Mouse (Mus musculus) limb, embryonic 10.5 days (tissue): Measurements from ENCODE around the gene Rps17. TPM values are rescaled to one million over a fixed set of nuclear protein-coding genes. Genes with fewer than 3 reads are reported as not detected.

ENCODE experiments used
- DNase-seq: peaks from one replicate; pipeline ENCODE4 v3.0.0-alpha.2; 2017; ENCODE audit warnings: low spot score
- H3K27ac ChIP-seq: fragments of 300-500 bp; sonication (generic); 2 replicates; pipeline ENCODE4 v1.5.1; 2016; ENCODE audit warnings: mild to moderate bottlenecking
- H3K27me3 ChIP-seq: fragments of 300-500 bp; sonication (generic); 2 replicates; pipeline ENCODE4 v1.6.1; 2016; ENCODE audit warnings: low read depth, mild to moderate bottlenecking; ENCODE audit not compliant: poor library complexity, severe bottlenecking
- H3K36me3 ChIP-seq: fragments of 300-500 bp; sonication (generic); 2 replicates; pipeline ENCODE4 v1.6.1; 2016; ENCODE audit warnings: mild to moderate bottlenecking, moderate library complexity
- H3K4me1 ChIP-seq: fragments of 300-500 bp; sonication (generic); 2 replicates; pipeline ENCODE4 v1.6.1; 2016
- H3K4me3 ChIP-seq: fragments of 300-500 bp; sonication (generic); 2 replicates; pipeline ENCODE4 v1.5.1; 2016; ENCODE audit warnings: mild to moderate bottlenecking, moderate library complexity
- H3K9me3 ChIP-seq: fragments of 300-500 bp; sonication (generic); replicated peaks from 2 replicates; pipeline ENCODE4 v1.6.1; 2016; ENCODE audit warnings: mild to moderate bottlenecking
- WGBS: fragments of 180-500 bp; shearing (Covaris S2); methylation state at CpG from one replicate; pipeline ENCODE4 v1.1.7; 2016; 5-methylcytosine and 5-hydroxymethylcytosine counted together
- polyA plus RNA-seq: library from polyadenylated mRNA; unstranded; fragments of >200 nt; fragmentation: Nextera tagmentation; extraction: Ambion mirVana; gene quantifications from 2 replicates; pipeline ENCODE4 v1.2.1, GENCODE M21; 2016

Gene Rps17
- polyA plus RNA-seq, 1 experiment from 2014 or later, result 1,200 TPM

- peak overlapping the region; percentile 97 for H3K27ac ChIP-seq
- no peaks in the 10 kb centered on the region for H3K27me3 ChIP-seq
- DNase-seq, result no peak
- H3K4me3 ChIP-seq, result peak overlapping the region; percentile 95
- no peaks in the 10 kb centered on the region for H3K9me3 ChIP-seq
- WGBS, result 16% methylated on average over 10 of the region's 10 CpGs
- H3K36me3 ChIP-seq, result peaks cover 57% of the 10 kb centered on the region
- H3K4me1 ChIP-seq, result peaks cover 18% of the 10 kb centered on the region
Measured at GRCm38 (mm10) chr7:81343831-81344230, 1.2 kb downstream of the Rps17 start.

- H3K36me3 ChIP-seq, result peaks cover 62% of the 10 kb centered on the region
- H3K4me1 ChIP-seq, result peaks cover 18% of the 10 kb centered on the region
- peak overlapping the region; percentile 95 for H3K4me3 ChIP-seq
- no peak for DNase-seq
- WGBS, result 39% methylated on average over 8 of the region's 8 CpGs
- H3K27me3 ChIP-seq, result no peaks in the 10 kb centered on the region
- no peaks in the 10 kb centered on the region for H3K9me3 ChIP-seq
- H3K27ac ChIP-seq, result peak overlapping the region; percentile 97; the same call in 1 of the 2 replicates
Measured at GRCm38 (mm10) chr7:81343316-81343715, 1.7 kb downstream of the Rps17 start.

GRCm38 (mm10) chr7:81342356-81343094 lies 2.5 kb downstream of the Rps17 start:
- Histone ChIP-seq H3K9me3 (no peaks in the 10 kb centered on the region), H3K4me3 (peak overlapping the region; percentile 95), H3K27ac (no peak overlapping the region), H3K27me3 (no peaks in the 10 kb centered on the region), H3K36me3 (peaks cover 70% of the 10 kb centered on the region), H3K4me1 (peaks cover 18% of the 10 kb centered on the region)
- DNase-seq, result no peak
- WGBS, result 85% methylated on average over 8 of the region's 8 CpGs

GRCm38 (mm10) chr7:81341563-81341962 lies 3.5 kb downstream of the Rps17 start:
- Histone ChIP-seq H3K27me3 (no peaks in the 10 kb centered on the region), H3K4me1 (peaks cover 18% of the 10 kb centered on the region), H3K9me3 (no peaks in the 10 kb centered on the region), H3K27ac (no peak overlapping the region), H3K36me3 (peaks cover 78% of the 10 kb centered on the region), H3K4me3 (no peak overlapping the region)
- no peak for DNase-seq
- 75% methylated on average over 3 of the region's 3 CpGs for WGBS

- 85% methylated on average over 4 of the region's 4 CpGs for WGBS
- peak; percentile 79 for DNase-seq
- peaks cover 94% of the 10 kb centered on the region for H3K36me3 ChIP-seq
Measured at GRCm38 (mm10) chr7:81339783-81340182, 5.3 kb downstream of the Rps17 start.

GRCm38 (mm10) chr7:81338522-81338873 lies 6.6 kb downstream of the Rps17 start:
- 88% methylated on average over 3 of the region's 3 CpGs for WGBS
- Histone ChIP-seq H3K27ac (no peak overlapping the region), H3K4me1 (peaks cover 13% of the 10 kb centered on the region), H3K36me3 (peaks cover 87% of the 10 kb centered on the region), H3K27me3 (no peaks in the 10 kb centered on the region), H3K4me3 (no peak overlapping the region), H3K9me3 (no peaks in the 10 kb centered on the region)
- no peak for DNase-seq

More at GRCm38 (mm10) chr7:81339783-81340182, 5.3 kb downstream of the Rps17 start:
- H3K4me3 ChIP-seq, result no peak overlapping the region
- H3K27me3 ChIP-seq, result no peaks in the 10 kb centered on the region
- H3K27ac ChIP-seq, result no peak overlapping the region
- no peaks in the 10 kb centered on the region for H3K9me3 ChIP-seq
- H3K4me1 ChIP-seq, result peaks cover 18% of the 10 kb centered on the region

- Histone ChIP-seq H3K36me3 (peaks cover 87% of the 10 kb centered on the region), H3K9me3 (no peaks in the 10 kb centered on the region), H3K27ac (no peak overlapping the region), H3K4me3 (no peak overlapping the region), H3K4me1 (peaks cover 7% of the 10 kb centered on the region), H3K27me3 (no peaks in the 10 kb centered on the region)
- DNase-seq, result no peak
- 96% methylated on average over 21 of the region's 21 CpGs for WGBS
Measured at GRCm38 (mm10) chr7:81337785-81338521, 7.1 kb downstream of the Rps17 start.

GRCm38 (mm10) chr7:81336432-81336786 lies 8.6 kb downstream of the Rps17 start:
- no peak overlapping the region for H3K4me3 ChIP-seq
- H3K4me1 ChIP-seq, result no peaks in the 10 kb centered on the region
- 40% methylated on average over 8 of the region's 8 CpGs for WGBS
- no peaks in the 10 kb centered on the region for H3K9me3 ChIP-seq
- H3K36me3 ChIP-seq, result peaks cover 82% of the 10 kb centered on the region
- peak overlapping the region; percentile 42; the same call in 1 of the 2 replicates for H3K27ac ChIP-seq
- DNase-seq, result peak; percentile 77
- no peaks in the 10 kb centered on the region for H3K27me3 ChIP-seq

GRCm38 (mm10) chr7:81335705-81336431 lies 9.2 kb downstream of the Rps17 start:
- peak overlapping the region; percentile 42; the same call in 1 of the 2 replicates for H3K27ac ChIP-seq
- WGBS, result 78% methylated on average over 18 of the region's 18 CpGs
- no peaks in the 10 kb centered on the region for H3K27me3 ChIP-seq
- DNase-seq, result no peak
- no peaks in the 10 kb centered on the region for H3K9me3 ChIP-seq
- H3K36me3 ChIP-seq, result peaks cover 76% of the 10 kb centered on the region
- H3K4me3 ChIP-seq, result no peak overlapping the region
- 0 out of 2 replicates have a peak, but pooled peaks cover under 1% of the 10 kb centered on the region for H3K4me1 ChIP-seq

GRCm38 (mm10) chr7:81331851-81332250 lies 13.2 kb downstream of the Rps17 start:
- 0 out of 2 replicates have a peak, but pooled peaks cover 3% of the 10 kb centered on the region for H3K4me1 ChIP-seq
- WGBS, result 89% methylated on average over 7 of the region's 7 CpGs

GRCm38 (mm10) chr7:81330767-81331166 lies 14.3 kb downstream of the Rps17 start:
- 38% methylated on average over 3 of the region's 3 CpGs for WGBS
- peaks cover 53% of the 10 kb centered on the region for H3K36me3 ChIP-seq
- no peak overlapping the region for H3K4me3 ChIP-seq
- H3K4me1 ChIP-seq, result 0 out of 2 replicates have a peak, but pooled peaks cover 3% of the 10 kb centered on the region
- H3K9me3 ChIP-seq, result no peaks in the 10 kb centered on the region
- no peaks in the 10 kb centered on the region for H3K27me3 ChIP-seq
- no peak for DNase-seq
- H3K27ac ChIP-seq, result no peak overlapping the region

More at GRCm38 (mm10) chr7:81331851-81332250, 13.2 kb downstream of the Rps17 start:
- Histone ChIP-seq H3K27me3 (no peaks in the 10 kb centered on the region), H3K27ac (no peak overlapping the region), H3K9me3 (no peaks in the 10 kb centered on the region), H3K4me3 (no peak overlapping the region), H3K36me3 (peaks cover 63% of the 10 kb centered on the region)
- no peak for DNase-seq

GRCm38 (mm10) chr7:81327661-81328060 lies 17.4 kb downstream of the Rps17 start:
- WGBS, result 92% methylated on average over 10 of the region's 10 CpGs
- DNase-seq, result no peak

More at GRCm38 (mm10) chr7:81327661-81328060, 17.4 kb downstream of the Rps17 start:
- no peak overlapping the region for H3K27ac ChIP-seq
- H3K4me3 ChIP-seq, result no peak overlapping the region
- peaks cover 36% of the 10 kb centered on the region for H3K36me3 ChIP-seq
- H3K27me3 ChIP-seq, result no peaks in the 10 kb centered on the region
- H3K9me3 ChIP-seq, result no peaks in the 10 kb centered on the region
- H3K4me1 ChIP-seq, result 0 out of 2 replicates have a peak, but pooled peaks cover 9% of the 10 kb centered on the region
